Mouse (Mus musculus) embryonic fibroblast, embryonic 13.5 days (primary cell): ENCODE measurements at regions not wholly inside any gene's neighbourhood (a gene's known extent, or its start where the extent isn't known, plus 50 kb on each side); places are given as distances from the start of the nearest gene placed in this dataset.

ENCODE experiments used
- CTCF ChIP-seq: IDR thresholded peaks from 2 replicates; pipeline ENCODE4 v1.5.1; 2011; ENCODE audit warnings: mild to moderate bottlenecking, control low read depth, low read length, moderate library complexity, borderline replicate concordance; ENCODE audit not compliant: insufficient read depth
- POLR2A ChIP-seq: IDR thresholded peaks from 2 replicates; pipeline ENCODE4 v1.6.1; 2011; ENCODE audit warnings: low read depth, mild to moderate bottlenecking, control low read depth, low read length, moderate library complexity

DNA sequence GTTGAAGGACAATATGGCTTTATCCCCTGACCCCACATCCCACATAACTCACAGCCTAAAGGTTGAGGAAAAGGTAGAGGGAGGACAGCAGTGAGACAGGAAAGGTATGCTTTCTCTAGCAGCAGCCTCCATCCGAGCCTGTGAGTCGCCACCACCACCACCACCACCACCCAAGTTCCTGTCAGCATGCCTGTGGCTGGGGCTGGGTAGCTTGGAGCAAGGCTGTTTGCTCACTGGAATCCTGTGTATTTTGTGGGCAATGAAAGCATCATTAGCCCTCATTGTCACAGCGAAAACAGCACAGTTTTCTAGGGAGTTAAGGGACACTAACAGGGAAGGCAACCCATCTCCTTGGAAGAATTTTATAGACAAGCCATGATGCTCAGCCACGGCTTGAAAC lies 202.7 kb upstream of the Rgma start:
- TF ChIP-seq POLR2A (no peak), CTCF (no peak)
